Mouse (Mus musculus) frontal cortex, postnatal 10 days (tissue): ENCODE measurements at regions not wholly inside any gene's neighbourhood (a gene's known extent, or its start where the extent isn't known, plus 50 kb on each side); places are given as distances from the start of the nearest gene placed in this dataset.

ENCODE experiments used
- DNase-seq, 2 experiments: peaks; one replicate each; pipeline ENCODE4 v3.0.0; 2022; ENCODE audit warnings: low spot score in 2 of 2, mixed read lengths in 1 of 2

DNA sequence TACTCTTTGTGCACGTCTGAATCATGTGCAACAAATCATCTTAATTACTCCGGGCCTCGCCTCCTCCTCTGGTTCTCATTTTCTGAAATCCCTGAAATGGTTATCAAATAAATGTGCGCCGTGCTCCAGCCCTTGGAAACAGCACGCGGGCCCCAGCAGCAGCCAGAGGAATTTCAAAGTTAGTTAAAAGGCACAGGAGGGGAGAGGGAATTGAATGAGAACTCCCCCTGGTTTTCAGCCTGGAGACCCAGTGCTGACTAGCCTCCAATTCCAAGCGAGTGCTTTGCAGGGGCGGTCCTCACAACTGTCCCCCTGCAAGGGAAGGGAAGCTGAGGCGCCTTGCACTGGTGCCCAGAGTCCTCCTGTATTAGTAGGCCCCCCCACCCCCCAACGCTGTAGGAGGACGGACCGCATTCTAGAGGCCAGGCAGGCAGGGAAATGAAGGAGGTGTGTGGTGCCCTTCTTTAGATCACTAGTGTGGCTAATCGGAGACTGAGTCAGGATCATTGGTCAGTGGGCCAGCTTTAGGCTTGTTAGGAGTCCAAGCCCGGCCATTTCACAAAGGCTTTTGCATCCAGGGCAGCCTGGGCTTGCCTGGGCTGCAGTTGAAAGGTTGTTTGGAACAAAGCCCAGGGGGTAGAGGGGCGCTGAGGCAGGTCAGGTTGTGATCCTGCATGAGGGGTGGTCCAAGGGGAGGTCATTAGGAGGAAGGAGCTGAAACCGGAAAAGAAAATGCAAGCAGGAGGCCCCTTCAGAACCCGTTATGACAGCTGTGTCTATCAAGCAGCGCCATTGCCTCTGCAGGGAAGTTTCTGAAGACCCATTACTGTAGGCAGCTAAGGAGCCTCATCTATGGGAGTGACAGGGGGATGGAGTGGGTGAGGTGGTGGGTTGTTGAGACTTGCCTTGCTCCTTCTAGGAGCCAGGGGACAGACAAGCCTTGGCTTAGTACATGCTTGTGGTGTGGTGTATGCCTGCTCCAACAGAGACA is 80.3 kb upstream of the Igfbp7 start:
- no peak for DNase-seq

- DNase-seq, result no peak
Observed at GRCm38 (mm10) chr5:77483053-77483717, 75.3 kb upstream of the Igfbp7 start.

GRCm38 (mm10) chr5:77481811-77482210 is 74.0 kb upstream of the Igfbp7 start:
- no peak for DNase-seq

- DNase-seq, result no peak
Observed at GRCm38 (mm10) chr5:77477794-77478193, 70.0 kb upstream of the Igfbp7 start.

DNA sequence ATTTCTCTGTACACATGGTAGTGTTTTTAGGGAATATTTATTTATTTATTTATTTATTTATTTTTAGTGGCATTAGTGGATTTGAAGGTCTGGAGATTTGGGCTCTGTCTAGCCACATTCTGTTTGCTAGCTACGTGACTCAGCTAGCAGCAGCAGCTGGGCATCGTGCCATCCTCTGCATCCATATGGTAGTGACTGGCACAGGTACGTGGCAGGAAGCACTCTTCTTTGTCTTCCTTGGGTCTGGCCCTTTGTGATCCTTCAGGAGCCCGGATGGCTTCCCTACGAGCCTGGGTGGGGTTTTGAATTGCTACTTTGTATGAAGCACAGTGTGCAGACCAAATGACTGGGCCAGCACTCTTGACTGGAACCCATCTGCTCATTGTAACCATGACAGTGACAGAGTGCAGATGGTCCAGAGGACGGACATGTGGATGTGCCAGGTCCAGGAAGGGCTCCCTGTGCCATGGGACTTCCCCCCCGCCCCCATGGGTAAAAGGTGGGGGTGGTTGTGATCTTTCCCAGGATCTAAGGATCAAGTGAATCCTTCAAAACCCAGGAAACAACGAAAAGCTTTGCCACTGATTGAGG is 66.2 kb upstream of the Igfbp7 start:
- no peak for DNase-seq

GRCm38 (mm10) chr5:77469236-77469766 is 61.5 kb upstream of the Igfbp7 start:
- DNase-seq, result no peak

DNA sequence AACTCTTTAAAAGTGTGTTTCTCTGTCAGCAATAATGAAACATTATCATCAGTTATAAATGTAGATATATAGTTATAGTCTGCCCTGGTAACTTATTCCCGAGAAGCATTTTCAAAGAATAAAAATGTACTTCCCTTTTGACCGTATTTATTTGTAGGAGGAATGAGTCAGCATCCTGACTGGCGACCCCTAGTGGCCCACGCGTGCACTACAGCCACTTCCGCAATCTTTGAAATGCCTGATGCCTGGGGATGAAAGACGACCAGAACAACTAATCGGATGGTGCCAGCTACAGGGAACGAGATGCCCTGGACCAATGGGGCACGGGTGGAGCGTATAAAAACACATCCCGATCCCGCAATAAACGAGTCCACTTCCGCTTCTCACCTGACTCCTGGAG is 60.6 kb upstream of the Igfbp7 start:
- peak in 1 of 2 experiments; percentile 41 for DNase-seq

- DNase-seq, result peak in 1 of 2 experiments; percentile 32
Observed at GRCm38 (mm10) chr5:77464851-77465548, 57.2 kb upstream of the Igfbp7 start.

DNA sequence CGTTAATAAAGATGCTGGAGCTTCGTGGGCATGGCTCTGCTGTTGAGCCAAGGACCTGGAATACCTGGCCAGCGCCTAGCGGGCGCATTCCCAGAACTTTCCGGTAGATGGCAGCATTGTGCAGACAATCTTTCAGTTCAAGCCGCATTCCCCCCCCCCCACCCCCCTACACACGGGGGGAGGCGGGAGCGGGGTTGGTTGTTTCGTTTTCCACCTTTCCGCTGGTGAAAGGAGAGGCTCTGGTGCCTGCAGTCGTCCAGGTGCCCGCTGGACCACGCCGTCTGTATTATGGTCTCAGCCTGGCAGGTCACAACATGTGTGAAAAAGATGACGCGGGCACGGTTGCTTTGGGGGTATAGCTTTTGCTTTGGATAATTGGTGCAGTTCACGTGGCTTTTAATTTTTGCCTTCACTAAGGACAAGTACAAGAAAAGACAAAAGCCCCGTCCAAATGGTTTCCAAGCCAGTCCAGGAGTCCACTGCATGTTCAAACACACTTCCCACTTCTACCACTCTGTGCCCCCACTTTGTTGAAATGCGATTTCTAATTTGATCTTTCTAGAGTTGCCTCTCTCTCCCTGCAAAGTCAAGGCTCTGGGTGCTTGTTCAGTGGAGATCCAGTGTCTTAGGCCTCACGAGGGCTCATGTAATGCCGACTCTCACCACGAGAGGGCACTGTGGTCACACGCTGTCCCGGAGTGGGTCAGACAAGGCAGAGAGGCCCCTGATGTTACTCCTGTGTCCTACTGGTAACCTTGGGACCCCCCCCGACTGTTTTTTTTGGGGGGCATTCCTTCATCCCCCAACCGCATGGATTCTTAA is 52.3 kb upstream of the Igfbp7 start:
- peak; percentile 81 to 94 for DNase-seq
